Mouse (Mus musculus) liver, postnatal 0 days (tissue): ENCODE measurements around the gene Rps26. TPM values are rescaled to one million over a fixed set of nuclear protein-coding genes. Genes with fewer than 3 reads are reported as not detected.

ENCODE experiments used
- ATAC-seq: fragments of 200-750 bp; cut with Nextera tagmentation; 2 replicates; pipeline ENCODE4 v1.8.0; 2017; ENCODE audit warnings: mild to moderate bottlenecking, moderate library complexity
- DNase-seq: peaks from one replicate; pipeline ENCODE4 v3.0.0-alpha.2; 2016
- H3K27ac ChIP-seq: fragments of 300-500 bp; sonication (generic); 2 replicates; pipeline ENCODE4 v1.5.1; 2014; ENCODE audit warnings: antibody characterized with exemption, moderate library complexity, mild to moderate bottlenecking, low read depth
- H3K27me3 ChIP-seq: fragments of 300-500 bp; sonication (generic); 2 replicates; pipeline ENCODE4 v1.6.1; 2014; ENCODE audit warnings: low read length, control low read depth, mixed read lengths; ENCODE audit not compliant: insufficient read depth
- H3K36me3 ChIP-seq: fragments of 300-500 bp; sonication (generic); replicated peaks from 2 replicates; pipeline ENCODE4 v1.6.1; 2014; ENCODE audit warnings: mild to moderate bottlenecking, control low read depth, low read length, moderate library complexity, mixed read lengths; ENCODE audit not compliant: insufficient read depth
- H3K4me1 ChIP-seq: fragments of 300-500 bp; sonication (generic); 2 replicates; pipeline ENCODE4 v1.6.1; 2014; ENCODE audit warnings: antibody characterized with exemption, mild to moderate bottlenecking, control low read depth; ENCODE audit not compliant: insufficient read depth
- H3K4me2 ChIP-seq: fragments of 300-500 bp; sonication (generic); 2 replicates; pipeline ENCODE4 v1.6.1; 2014; ENCODE audit warnings: low read depth, mild to moderate bottlenecking, low read length, moderate library complexity, mixed read lengths
- H3K4me3 ChIP-seq: fragments of 300-500 bp; sonication (generic); 2 replicates; pipeline ENCODE4 v1.5.1; 2014; ENCODE audit warnings: low read depth, low read length
- H3K9ac ChIP-seq: fragments of 300-500 bp; sonication (generic); replicated peaks from 2 replicates; pipeline ENCODE4 v1.6.1; 2014; ENCODE audit warnings: mild to moderate bottlenecking, moderate library complexity
- H3K9me3 ChIP-seq: fragments of 300-500 bp; sonication (generic); 2 replicates; pipeline ENCODE4 v1.6.1; 2016; ENCODE audit warnings: mild to moderate bottlenecking, control low read depth, low read length, mixed read lengths
- CTCF ChIP-seq: sonication (generic); IDR thresholded peaks from 2 replicates; pipeline ENCODE4 v1.5.1; 2016; ENCODE audit warnings: antibody characterized with exemption, low read depth
- EP300 ChIP-seq: IDR thresholded peaks from 2 replicates; pipeline ENCODE4 v1.6.1; 2016; ENCODE audit warnings: antibody characterized with exemption, low read depth, mild to moderate bottlenecking
- WGBS: fragments of 180-500 bp; shearing (Covaris S2); extraction: QIAGEN DNeasy Blood & Tissue Kit; methylation state at CpG from one replicate; pipeline ENCODE4 v1.1.7; 2014; ENCODE audit not compliant: insufficient replicate concordance; 5-methylcytosine and 5-hydroxymethylcytosine counted together
- microRNA-seq: library from miRNA; unstranded; fragments of <30 nt; microRNA quantifications from one replicate; pipeline ENCODE4, GENCODE M21; 2016
- polyA plus RNA-seq: library from polyadenylated mRNA; unstranded; fragments of >200 nt; fragmentation: Nextera tagmentation; extraction: Ambion mirVana; gene quantifications from 2 replicates; pipeline ENCODE4 v1.2.1, GENCODE M21; 2015

Rps26 gene
- polyA plus RNA-seq, 1 experiment from 2014 or later: 469 TPM

GRCm38 (mm10) chr10:128583644-128584043, 42.9 kb downstream of the Rps26 start:
- Histone ChIP-seq H3K4me3 (no peak overlapping the region), H3K4me1 (no peaks in the 10 kb centered on the region; the same call in 1 of the 2 replicates), H3K4me2 (no peak overlapping the region), H3K9ac (no peak overlapping the region), H3K27me3 (peaks cover 19% of the 10 kb centered on the region), H3K36me3 (0 out of 2 replicates have a peak, but pooled peaks cover 5% of the 10 kb centered on the region), H3K9me3 (no peaks in the 10 kb centered on the region), H3K27ac (no peak overlapping the region)
- DNase-seq (no peak), ATAC-seq (peak; percentile 40; the same call in 1 of the 2 replicates)
- no peak for TF ChIP-seq CTCF
- TF ChIP-seq EP300: no peak
- 31% methylated on average over 7 of the region's 7 CpGs for WGBS

GRCm38 (mm10) chr10:128579731-128580130, 46.8 kb downstream of the Rps26 start:
- Histone ChIP-seq H3K9ac (no peak overlapping the region), H3K9me3 (no peaks in the 10 kb centered on the region), H3K27ac (no peak overlapping the region), H3K4me3 (no peak overlapping the region), H3K4me1 (no peaks in the 10 kb centered on the region), H3K36me3 (peaks cover 19% of the 10 kb centered on the region), H3K4me2 (no peak overlapping the region), H3K27me3 (no peaks in the 10 kb centered on the region)
- DNase-seq (no peak), ATAC-seq (no peak)
- WGBS: 86% methylated on average over 4 of the region's 4 CpGs
- TF ChIP-seq CTCF (no peak), EP300 (no peak)

GRCm38 (mm10) chr10:128579298-128579697, 47.2 kb downstream of the Rps26 start:
- TF ChIP-seq EP300 (no peak), CTCF (no peak)
- no peak for ATAC-seq

GRCm38 (mm10) chr10:128578330-128578729, 48.2 kb downstream of the Rps26 start:
- H3K27me3 ChIP-seq: no peaks in the 10 kb centered on the region
- ATAC-seq: no peak
- no peak overlapping the region for H3K27ac ChIP-seq
- H3K4me1 ChIP-seq: no peaks in the 10 kb centered on the region
- 56% methylated on average over 11 of the region's 11 CpGs for WGBS
- H3K36me3 ChIP-seq: peaks cover 22% of the 10 kb centered on the region
- no peaks in the 10 kb centered on the region for H3K9me3 ChIP-seq
- no peak for DNase-seq
- TF ChIP-seq EP300: no peak
- no peak for TF ChIP-seq CTCF
- H3K9ac ChIP-seq: no peak overlapping the region
- H3K4me2 ChIP-seq: peak overlapping the region; percentile 4; the same call in 1 of the 2 replicates
- H3K4me3 ChIP-seq: no peak overlapping the region

More at GRCm38 (mm10) chr10:128579298-128579697, 47.2 kb downstream of the Rps26 start:
- Histone ChIP-seq H3K27me3 (no peaks in the 10 kb centered on the region), H3K27ac (no peak overlapping the region), H3K36me3 (peaks cover 22% of the 10 kb centered on the region), H3K4me2 (no peak overlapping the region), H3K9me3 (no peaks in the 10 kb centered on the region), H3K9ac (no peak overlapping the region), H3K4me1 (no peaks in the 10 kb centered on the region), H3K4me3 (no peak overlapping the region)
- 70% methylated on average over 3 of the region's 3 CpGs for WGBS
- no peak for DNase-seq

GRCm38 (mm10) chr10:128575063-128575462, 51.5 kb downstream of the Rps26 start:
- H3K4me1 ChIP-seq: no peaks in the 10 kb centered on the region
- TF ChIP-seq CTCF (peak; percentile 69), EP300 (no peak)
- H3K4me2 ChIP-seq: no peak overlapping the region
- no peak overlapping the region for H3K9ac ChIP-seq
- WGBS: 77% methylated on average over 2 of the region's 2 CpGs
- H3K4me3 ChIP-seq: no peak overlapping the region
- H3K9me3 ChIP-seq: no peaks in the 10 kb centered on the region
- DNase-seq (peak; percentile 48), ATAC-seq (no peak)
- H3K27me3 ChIP-seq: no peaks in the 10 kb centered on the region
- H3K27ac ChIP-seq: no peak overlapping the region
- H3K36me3 ChIP-seq: peaks cover 36% of the 10 kb centered on the region

Small RNAs within 50 kb of the gene (microRNA-seq; reads per million reads assigned to microRNA genes)
- gene Mir6917: not detected

Other genes with a start within 250 kb of the Rps26 start
- 2.0 and 2.7 TPM in 2 replicates for gene Ankrd52, start 249.6 kb downstream of the Rps26 start, polyA plus RNA-seq
- gene Slc39a5, start 225.5 kb downstream of the Rps26 start, polyA plus RNA-seq: 59.0 and 64.1 TPM in 2 replicates
- 33.7 and 33.8 TPM in 2 replicates for gene Nabp2, start 215.3 kb downstream of the Rps26 start, polyA plus RNA-seq
- 7.2 and 7.3 TPM in 2 replicates for gene Rnf41, start 215.1 kb downstream of the Rps26 start, polyA plus RNA-seq
- gene Smarcc2, start 167.5 kb downstream of the Rps26 start, polyA plus RNA-seq: 13.4 and 14.7 TPM in 2 replicates
- 437 and 442 TPM in 2 replicates for gene Myl6, start 132.6 kb downstream of the Rps26 start, polyA plus RNA-seq
- 1.5 and 1.7 TPM in 2 replicates for gene Myl6b, start 128.1 kb downstream of the Rps26 start, polyA plus RNA-seq
- 6.6 and 7.6 TPM in 2 replicates for gene Esyt1, start 100.9 kb downstream of the Rps26 start, polyA plus RNA-seq
- gene Zc3h10, start 79.0 kb downstream of the Rps26 start, polyA plus RNA-seq: 5.0 and 5.4 TPM in 2 replicates
- gene Rpl41, start 77.4 kb downstream of the Rps26 start, polyA plus RNA-seq: 2,058 and 2,065 TPM in 2 replicates
- gene Pa2g4, start 60.8 kb downstream of the Rps26 start, polyA plus RNA-seq: 81.9 and 85.1 TPM in 2 replicates
- gene Erbb3, start 37.1 kb downstream of the Rps26 start, polyA plus RNA-seq: 7.3 and 7.8 TPM in 2 replicates
- gene Ikzf4, start 19.2 kb upstream of the Rps26 start, polyA plus RNA-seq: 0.18 and 0.40 TPM in 2 replicates
- gene Suox, start 47.3 kb upstream of the Rps26 start, polyA plus RNA-seq: 27.7 and 27.9 TPM in 2 replicates
- gene Rab5b, start 69.5 kb upstream of the Rps26 start, polyA plus RNA-seq: 23.0 and 26.2 TPM in 2 replicates
- gene Pmel, start 77.4 kb upstream of the Rps26 start, polyA plus RNA-seq: 0.46 and 0.69 TPM in 2 replicates
- 29.8 and 34.7 TPM in 2 replicates for gene Cdk2, start 78.3 kb upstream of the Rps26 start, polyA plus RNA-seq
- gene Dgka, start 118.1 kb upstream of the Rps26 start, polyA plus RNA-seq: 2.5 and 2.9 TPM in 2 replicates
- 14.9 and 17.8 TPM in 2 replicates for gene Pym1, start 121.1 kb upstream of the Rps26 start, polyA plus RNA-seq
- 11.3 and 13.5 TPM in 2 replicates for gene Mmp19, start 164.2 kb upstream of the Rps26 start, polyA plus RNA-seq
- 12.9 and 15.0 TPM in 2 replicates for gene Dnajc14, start 177.3 kb upstream of the Rps26 start, polyA plus RNA-seq
- gene Tmem198b, start 177.6 kb upstream of the Rps26 start, polyA plus RNA-seq: 2.3 and 2.5 TPM in 2 replicates
- gene Sarnp, start 190.6 kb upstream of the Rps26 start, polyA plus RNA-seq: 72.0 and 75.4 TPM in 2 replicates
- 75.8 and 80.6 TPM in 2 replicates for gene Ormdl2, start 194.9 kb upstream of the Rps26 start, polyA plus RNA-seq